Mouse (Mus musculus) lung, postnatal 0 days (tissue): ENCODE results near the gene Trmt2b.

ENCODE experiments used
- CTCF ChIP-seq: IDR thresholded peaks from 2 replicates; pipeline ENCODE4 v1.5.1; 2016; ENCODE audit warnings: antibody characterized with exemption, mild to moderate bottlenecking
- EP300 ChIP-seq: IDR thresholded peaks from 2 replicates; pipeline ENCODE4 v1.6.1; 2016; ENCODE audit warnings: antibody characterized with exemption, mild to moderate bottlenecking, control low read depth

- no peak for TF ChIP-seq EP300
- TF ChIP-seq CTCF, result no peak
Observed at GRCm38 (mm10) chrX:134262129-134262528, 14.7 kb downstream of the Trmt2b start.
